In the genomic region with DNA sequence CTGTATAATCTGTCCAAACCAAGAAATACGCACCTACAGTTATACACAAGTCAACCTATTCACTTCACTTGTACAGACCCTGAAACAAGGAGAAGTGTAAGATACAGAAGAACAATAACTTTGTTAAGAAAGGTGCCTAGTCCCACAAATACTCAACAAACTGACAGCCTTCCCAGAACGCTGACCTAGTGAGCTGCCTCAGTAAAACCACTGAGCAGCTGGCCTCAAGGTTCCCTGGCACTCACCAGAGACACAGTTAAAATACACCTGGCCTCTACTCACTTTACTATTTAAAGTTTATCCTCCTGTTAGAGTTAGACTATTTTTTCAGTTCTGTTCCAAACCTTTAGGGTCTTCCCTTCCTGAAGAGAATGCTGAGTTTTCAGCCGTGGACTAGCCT, we compare ENCODE assay signal across 18 mouse cellular contexts. TPM values are rescaled to one million over a fixed set of nuclear protein-coding genes. Genes with fewer than 3 reads are reported as not detected.
DNase-seq lines count a peak whose midpoint lies in the region; ATAC-seq and TF ChIP-seq lines count a peak whose summit lies in the region.
"Had no signal": no experiment of that assay in that cellular context is flagged by ENCODE, and none has a peak within 500 bp of the region (broad histone marks: within the 10 kb centered on the region; RNA-seq: fewer than 3 reads in every experiment).

No protein-coding gene starts in this region.

- H3K27me3 ChIP-seq in heart, embryonic 10.5 days (ENCODE audit: insufficient read depth, poor library complexity, severe bottlenecking): no peaks in the 10 kb centered on the region
- no peaks in the 10 kb centered on the region for H3K27me3 ChIP-seq in heart, embryonic 11.5 days (ENCODE audit: control insufficient read depth, insufficient read depth, low read length)
- H3K27me3 ChIP-seq: embryonic facial prominence, embryonic 12.5 days; forebrain, embryonic 13.5 days; forebrain, embryonic 15.5 days had no signal

- no peak overlapping the region for H3K4me2 ChIP-seq in heart, embryonic 11.5 days
- H3K4me2 ChIP-seq: embryonic facial prominence, embryonic 12.5 days; forebrain, embryonic 13.5 days; forebrain, embryonic 15.5 days had no signal

- no peak overlapping the region for H3K9ac ChIP-seq in heart, embryonic 11.5 days (ENCODE audit: low read depth, low read length)
- H3K9ac ChIP-seq: embryonic facial prominence, embryonic 12.5 days; forebrain, embryonic 13.5 days; forebrain, embryonic 15.5 days; forebrain, postnatal 0 days had no signal

- peak overlapping the region; percentile 86 for H3K27ac ChIP-seq in gastrocnemius, adult 2 months
- no peak overlapping the region for H3K27ac ChIP-seq in heart, embryonic 10.5 days
- no peak overlapping the region for H3K27ac ChIP-seq in heart, embryonic 11.5 days (ENCODE audit: low read depth, low read length)
- H3K27ac ChIP-seq: embryonic facial prominence, embryonic 10.5 days; embryonic facial prominence, embryonic 12.5 days; forebrain, embryonic 13.5 days; forebrain, embryonic 15.5 days had no signal

- H3K36me3 ChIP-seq in heart, embryonic 10.5 days: peaks cover 19% of the 10 kb centered on the region
- peaks cover 3% of the 10 kb centered on the region; the same call in 1 of the 2 replicates for H3K36me3 ChIP-seq in heart, embryonic 11.5 days (ENCODE audit: control insufficient read depth, insufficient read depth, low read length)

- peaks cover 10% of the 10 kb centered on the region for H3K4me1 ChIP-seq in heart, embryonic 10.5 days
- H3K4me1 ChIP-seq in heart, embryonic 11.5 days (ENCODE audit: control insufficient read depth, insufficient read depth, low read length): peaks cover 3% of the 10 kb centered on the region

- peak; percentile 55 for DNase-seq in gastrocnemius, adult 2 months
- no peak for DNase-seq in gastrocnemius, postnatal 10 days
- peak; percentile 33 for DNase-seq in heart, embryonic 10.5 days (ENCODE audit: low spot score)
- DNase-seq in adrenal gland, adult 18-20 months (ENCODE audit: low spot score in 2 of 2): no peak
- DNase-seq: adrenal gland, adult 8-10 months; adrenal gland, postnatal 14 days; adrenal gland, postnatal 36 days; cerebellum, adult 11-12 months; cerebellum, adult 2 months; cerebellum, adult 9-10 months; cerebellum, postnatal 10 days; cerebellum, postnatal 25 days; forebrain, postnatal 0 days had no signal

- WGBS in heart, embryonic 10.5 days: 80% methylated on average over 3 of the region's 3 CpGs
- 79% methylated on average over 3 of the region's 3 CpGs for WGBS in heart, embryonic 11.5 days (ENCODE audit: insufficient replicate concordance)

- intact Hi-C loops in gastrocnemius, adult 2 months (cut with DNase I): no loop called here

- TF ChIP-seq CTCF in gastrocnemius, adult 2 months (IDR thresholded peaks at IDR 0.05): no peak

- H3K9me3 ChIP-seq in heart, embryonic 10.5 days: no peaks in the 10 kb centered on the region
- no peaks in the 10 kb centered on the region for H3K9me3 ChIP-seq in heart, embryonic 11.5 days (replicated peaks; ENCODE audit: control insufficient read depth, low read length)
- H3K9me3 ChIP-seq: embryonic facial prominence, embryonic 10.5 days; embryonic facial prominence, embryonic 12.5 days; forebrain, embryonic 13.5 days; forebrain, embryonic 15.5 days had no signal

- ATAC-seq in heart, embryonic 11.5 days (replicated peaks; ENCODE audit: insufficient number of reproducible peaks, low FRiP score, low TSS enrichment): no peak
- ATAC-seq: forebrain, embryonic 13.5 days; forebrain, embryonic 15.5 days; forebrain, postnatal 0 days had no signal

- H3K4me3 ChIP-seq in gastrocnemius, adult 2 months: no peak overlapping the region
- no peak overlapping the region for H3K4me3 ChIP-seq in heart, embryonic 10.5 days
- H3K4me3 ChIP-seq in heart, embryonic 11.5 days (ENCODE audit: low read depth, low read length): no peak overlapping the region
- H3K4me3 ChIP-seq: embryonic facial prominence, embryonic 10.5 days; embryonic facial prominence, embryonic 12.5 days; forebrain, embryonic 13.5 days; forebrain, embryonic 15.5 days had no signal

RNA-seq across cellular contexts. Expression of gene Snx27, which starts 19.4 kb away (rescaled TPM):
- 10 to 100 TPM; 35.7 to 37.1 TPM for total RNA-seq in gastrocnemius, adult 2 months (2021)
- total RNA-seq in gastrocnemius, postnatal 10 days (2021): 10 to 100 TPM; 29.5 to 37.1 TPM
- polyA plus RNA-seq in heart, embryonic 10.5 days (2016; fragmentation: Nextera tagmentation; extraction: Ambion mirVana): 32.2 and 41.3 TPM in 2 replicates
- polyA plus RNA-seq in heart, embryonic 11.5 days (2014; fragmentation: Nextera tagmentation; extraction: Ambion mirVana): 21.2 and 23.7 TPM in 2 replicates
- 10 to 100 TPM; 43.7 to 49.9 TPM for total RNA-seq in adrenal gland, adult 18-20 months (2021)

Comparison
In these comparisons a context has a peak if more than half of its experiments do, and no peak if none do; other contexts are left out.
1. DNase-seq: peak in gastrocnemius, adult 2 months (single experiment) and heart, embryonic 10.5 days (single experiment); none in gastrocnemius, postnatal 10 days (single experiment) and adrenal gland, adult 18-20 months (0 of 2).